Mouse (Mus musculus): ENCODE results near the gene AC109138.7. TPM values are rescaled to one million over a fixed set of nuclear protein-coding genes. Genes with fewer than 3 reads are reported as not detected.

AC109138.7 gene
- polyA plus RNA-seq, 1 experiment from 2014 or later: not detected

DNA sequence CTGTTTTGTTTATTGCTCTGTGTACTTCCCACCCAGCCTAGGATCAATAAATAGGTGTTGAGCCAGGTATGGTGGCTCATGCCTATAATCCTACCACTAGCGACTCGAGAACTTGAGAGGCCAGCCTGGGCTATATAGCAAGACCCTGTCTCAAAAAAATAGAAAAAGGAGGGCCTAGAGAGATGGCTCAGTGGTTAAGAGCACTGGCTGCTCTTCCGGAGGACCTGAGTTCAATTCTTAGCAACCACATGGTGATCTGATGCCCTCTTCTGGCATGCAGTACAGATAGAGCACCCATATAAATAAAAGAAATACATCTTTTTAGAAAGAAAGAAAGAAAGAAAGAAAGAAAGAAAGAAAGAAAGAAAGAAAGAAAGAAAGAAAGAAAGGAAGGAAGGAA is 11.0 kb upstream of the AC109138.7 start:
- H3K4me3 ChIP-seq (ENCODE audit: control insufficient read depth in 1 of 2, insufficient read depth in 1 of 2, low read depth in 1 of 2, low read length in 2 of 2): no peak overlapping the region
- 64% methylated on average over 3 of the region's 3 CpGs for WGBS
- H3K9ac ChIP-seq (ENCODE audit: low read length): no peak overlapping the region
- H3K4me2 ChIP-seq (ENCODE audit: low read length): no peak overlapping the region
- peaks cover 16% of the 10 kb centered on the region for H3K27me3 ChIP-seq (ENCODE audit: control insufficient read depth, insufficient read depth, low read length)
- peaks cover 24% of the 10 kb centered on the region for H3K36me3 ChIP-seq (ENCODE audit: control insufficient read depth, insufficient read depth, low read length)
- H3K27ac ChIP-seq (replicated peaks in 1 of 2; ENCODE audit: control insufficient read depth in 1 of 2, insufficient read depth in 1 of 2, low read depth in 2 of 2, low read length in 2 of 2): no peak overlapping the region
- H3K4me1 ChIP-seq (ENCODE audit: control insufficient read depth in 2 of 2, insufficient read depth in 2 of 2, low read length in 2 of 2): peaks cover 14 to 17% of the 10 kb centered on the region in 2 experiments
- no peak for ATAC-seq (ENCODE audit: insufficient number of reproducible peaks, insufficient read depth, low FRiP score, low read depth)
- H3K9me3 ChIP-seq (ENCODE audit: control insufficient read depth, low read length): no peaks in the 10 kb centered on the region

DNA sequence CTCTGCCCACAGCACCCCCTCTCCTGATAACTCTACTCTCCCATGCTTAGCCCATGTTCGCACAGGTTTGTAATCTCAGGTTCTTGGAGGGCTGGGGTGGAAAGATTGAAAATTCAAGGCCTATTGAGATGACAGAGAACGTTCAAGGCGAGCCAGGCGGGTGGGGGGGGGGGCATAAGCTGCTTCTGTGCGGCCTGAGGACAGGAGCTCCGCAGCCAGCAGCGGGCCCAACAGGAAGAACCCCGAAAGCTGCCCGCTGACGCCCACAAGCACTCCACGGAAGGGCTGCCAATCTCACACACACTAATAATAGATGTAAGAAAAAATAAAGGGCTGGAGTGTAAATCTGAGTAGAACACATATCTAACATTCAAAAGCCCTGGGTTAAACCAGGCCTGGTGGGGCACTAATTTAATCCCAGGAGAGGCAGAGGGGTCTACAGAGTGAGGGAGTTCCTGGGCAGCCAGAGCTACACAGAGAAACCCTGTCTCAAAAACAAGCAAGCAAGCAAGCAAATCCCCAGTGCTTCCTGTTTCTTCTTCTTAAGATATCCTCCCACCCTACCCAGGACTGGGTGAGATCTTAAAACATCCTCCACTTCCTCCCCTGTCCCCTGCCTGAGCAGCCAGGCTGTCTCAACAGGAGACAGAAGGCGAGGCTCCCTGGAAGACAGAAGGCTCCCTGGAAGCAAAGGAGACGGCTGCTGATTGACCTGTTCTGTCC is 10.4 kb upstream of the AC109138.7 start:
- Histone ChIP-seq H3K9me3 (ENCODE audit: control insufficient read depth, low read length) (no peaks in the 10 kb centered on the region), H3K27me3 (ENCODE audit: control insufficient read depth, insufficient read depth, low read length) (peaks cover 16% of the 10 kb centered on the region), H3K9ac (ENCODE audit: low read length) (no peak overlapping the region), H3K4me1 (ENCODE audit: control insufficient read depth in 2 of 2, insufficient read depth in 2 of 2, low read length in 2 of 2) (peaks cover 14 to 17% of the 10 kb centered on the region in 2 experiments), H3K27ac (replicated peaks in 1 of 2; ENCODE audit: control insufficient read depth in 1 of 2, insufficient read depth in 1 of 2, low read depth in 2 of 2, low read length in 2 of 2) (0 out of 4 replicates have a peak overlapping the region, but pooled peaks of 1 of the 2 experiments have one; percentile 38), H3K4me2 (ENCODE audit: low read length) (no peak overlapping the region), H3K4me3 (ENCODE audit: control insufficient read depth in 1 of 2, insufficient read depth in 1 of 2, low read depth in 1 of 2, low read length in 2 of 2) (no peak overlapping the region), H3K36me3 (ENCODE audit: control insufficient read depth, insufficient read depth, low read length) (peaks cover 18% of the 10 kb centered on the region)
- WGBS: 51% methylated on average over 13 of the region's 13 CpGs
- no peak for ATAC-seq (ENCODE audit: insufficient number of reproducible peaks, insufficient read depth, low FRiP score, low read depth)

DNA sequence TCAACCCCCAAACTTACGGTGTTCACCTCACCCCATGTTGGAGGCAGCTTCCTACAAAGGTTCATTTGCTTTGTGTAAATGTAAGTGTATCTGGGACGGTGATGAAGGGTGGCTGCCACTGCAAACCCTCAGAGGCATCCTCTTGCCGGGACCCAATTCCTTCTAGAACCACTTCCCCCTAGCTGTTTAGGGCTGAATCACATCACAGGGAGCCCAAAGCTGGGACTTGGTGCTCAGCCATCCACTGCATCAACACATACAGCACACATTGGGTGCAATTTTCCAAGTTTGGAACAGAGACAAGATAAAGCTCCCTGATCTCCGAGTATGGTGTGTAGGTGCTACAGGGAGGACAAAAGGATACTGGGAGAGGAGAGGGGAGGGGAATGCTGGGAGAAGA is 9.3 kb upstream of the AC109138.7 start:
- WGBS: 43% methylated on average over 4 of the region's 4 CpGs
- Histone ChIP-seq H3K4me1 (ENCODE audit: control insufficient read depth in 2 of 2, insufficient read depth in 2 of 2, low read length in 2 of 2) (peaks cover 14 to 17% of the 10 kb centered on the region in 2 experiments), H3K9ac (ENCODE audit: low read length) (no peak overlapping the region), H3K27me3 (ENCODE audit: control insufficient read depth, insufficient read depth, low read length) (peaks cover 16% of the 10 kb centered on the region), H3K36me3 (ENCODE audit: control insufficient read depth, insufficient read depth, low read length) (peaks cover 7% of the 10 kb centered on the region; the same call in 1 of the 2 replicates), H3K4me2 (ENCODE audit: low read length) (no peak overlapping the region), H3K4me3 (ENCODE audit: control insufficient read depth in 1 of 2, insufficient read depth in 1 of 2, low read depth in 1 of 2, low read length in 2 of 2) (no peak overlapping the region), H3K9me3 (ENCODE audit: control insufficient read depth, low read length) (no peaks in the 10 kb centered on the region), H3K27ac (replicated peaks in 1 of 2; ENCODE audit: control insufficient read depth in 1 of 2, insufficient read depth in 1 of 2, low read depth in 2 of 2, low read length in 2 of 2) (no peak overlapping the region)
- ATAC-seq (ENCODE audit: insufficient number of reproducible peaks, insufficient read depth, low FRiP score, low read depth): no peak

DNA sequence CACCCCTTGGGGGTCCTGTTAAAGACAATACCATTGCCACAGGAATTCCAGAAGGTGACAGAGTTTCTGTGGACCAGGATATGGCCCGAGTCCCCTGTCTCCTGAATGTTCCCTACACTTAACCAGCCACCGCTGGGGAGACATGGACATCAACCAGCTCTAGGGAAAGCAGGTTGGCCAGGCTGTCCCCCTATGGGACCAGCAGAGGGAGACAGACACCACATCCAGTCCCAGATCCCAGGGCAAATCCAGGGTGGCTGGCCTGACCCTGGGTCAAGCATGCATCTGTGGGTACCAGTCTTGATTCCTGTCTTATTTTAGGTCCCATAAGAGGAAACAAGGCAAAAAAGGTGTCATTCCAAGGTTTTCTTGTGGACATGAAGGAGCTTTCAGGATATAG is 7.2 kb upstream of the AC109138.7 start:
- peaks cover 28% of the 10 kb centered on the region for H3K27me3 ChIP-seq (ENCODE audit: control insufficient read depth, insufficient read depth, low read length)
- no peak overlapping the region for H3K9ac ChIP-seq (ENCODE audit: low read length)
- ATAC-seq (ENCODE audit: insufficient number of reproducible peaks, insufficient read depth, low FRiP score, low read depth): no peak
- H3K36me3 ChIP-seq (ENCODE audit: control insufficient read depth, insufficient read depth, low read length): no peaks in the 10 kb centered on the region
- H3K4me2 ChIP-seq (ENCODE audit: low read length): no peak overlapping the region
- no peaks in the 10 kb centered on the region for H3K9me3 ChIP-seq (ENCODE audit: control insufficient read depth, low read length)
- peaks cover 5% of the 10 kb centered on the region in 2 experiments; a peak in 3 of 4 replicates for H3K4me1 ChIP-seq (ENCODE audit: control insufficient read depth in 2 of 2, insufficient read depth in 2 of 2, low read length in 2 of 2)
- H3K27ac ChIP-seq (replicated peaks in 1 of 2; ENCODE audit: control insufficient read depth in 1 of 2, insufficient read depth in 1 of 2, low read depth in 2 of 2, low read length in 2 of 2): no peak overlapping the region
- no peak overlapping the region for H3K4me3 ChIP-seq (ENCODE audit: control insufficient read depth in 1 of 2, insufficient read depth in 1 of 2, low read depth in 1 of 2, low read length in 2 of 2)
- WGBS: 2% methylated on average over 2 of the region's 2 CpGs

DNA sequence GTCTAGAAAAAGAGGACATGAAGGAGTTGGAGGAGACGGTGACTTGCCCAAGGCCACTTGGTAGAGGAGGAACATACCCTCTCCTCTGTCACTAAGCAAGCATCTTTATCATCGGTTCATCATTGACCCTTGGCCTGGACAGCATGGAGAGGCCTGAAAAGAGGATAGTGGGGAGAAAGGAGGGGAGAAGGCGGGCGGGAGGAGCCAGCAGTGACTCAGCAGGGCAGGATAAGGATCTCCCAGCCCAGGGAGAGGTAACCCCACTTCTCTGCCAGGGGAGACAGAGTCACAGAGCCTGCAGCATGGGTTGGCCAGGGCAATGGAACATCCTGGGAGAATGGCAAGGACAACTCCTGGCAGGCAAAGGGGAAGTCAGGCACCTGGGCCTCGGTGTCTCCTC is 5.6 kb upstream of the AC109138.7 start:
- H3K36me3 ChIP-seq (ENCODE audit: control insufficient read depth, insufficient read depth, low read length): no peaks in the 10 kb centered on the region
- peaks cover 44% of the 10 kb centered on the region for H3K27me3 ChIP-seq (ENCODE audit: control insufficient read depth, insufficient read depth, low read length)
- no peak overlapping the region for H3K27ac ChIP-seq (replicated peaks in 1 of 2; ENCODE audit: control insufficient read depth in 1 of 2, insufficient read depth in 1 of 2, low read depth in 2 of 2, low read length in 2 of 2)
- no peaks in the 10 kb centered on the region for H3K9me3 ChIP-seq (ENCODE audit: control insufficient read depth, low read length)
- no peak overlapping the region for H3K9ac ChIP-seq (ENCODE audit: low read length)
- WGBS: 72% methylated on average over 5 of the region's 5 CpGs
- H3K4me3 ChIP-seq (ENCODE audit: control insufficient read depth in 1 of 2, insufficient read depth in 1 of 2, low read depth in 1 of 2, low read length in 2 of 2): no peak overlapping the region
- no peak overlapping the region for H3K4me2 ChIP-seq (ENCODE audit: low read length)
- peaks cover 8 to 13% of the 10 kb centered on the region in 2 experiments for H3K4me1 ChIP-seq (ENCODE audit: control insufficient read depth in 2 of 2, insufficient read depth in 2 of 2, low read length in 2 of 2)
- ATAC-seq (ENCODE audit: insufficient number of reproducible peaks, insufficient read depth, low FRiP score, low read depth): no peak

DNA sequence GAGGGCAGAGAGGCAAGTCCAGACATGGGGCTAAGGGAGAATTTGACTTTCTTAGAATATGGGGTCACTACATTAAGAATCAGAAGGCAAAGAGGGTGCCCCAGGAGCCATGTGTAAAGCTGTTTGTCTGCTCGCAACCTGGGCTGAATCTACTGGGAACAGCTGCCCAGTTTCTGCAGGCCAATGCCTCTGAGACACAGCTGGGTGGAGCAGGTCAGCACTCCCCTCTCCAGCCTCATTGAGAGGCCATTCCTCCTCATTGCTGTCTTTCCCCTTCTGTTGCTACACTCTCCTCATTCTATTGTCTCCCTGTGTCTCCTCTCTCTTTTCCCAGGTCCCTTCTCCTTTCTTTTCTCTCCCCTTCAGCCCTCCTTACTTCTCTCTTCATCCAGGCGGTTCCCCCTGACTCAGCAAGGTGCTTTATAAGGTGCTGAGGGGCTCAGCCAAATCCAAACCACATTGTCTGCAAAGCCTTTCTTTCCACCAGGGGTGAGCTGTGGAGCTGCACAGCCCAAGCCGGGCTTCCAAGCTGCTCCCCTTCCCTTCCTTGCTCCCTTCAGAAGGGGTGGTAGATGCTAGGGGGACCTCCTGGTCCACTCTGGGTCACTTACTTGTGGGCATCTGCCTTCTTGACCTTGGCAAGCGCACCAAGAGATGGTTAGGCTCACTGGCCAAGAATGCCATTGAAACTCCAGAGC is 2.1 kb upstream of the AC109138.7 start:
- H3K4me3 ChIP-seq (ENCODE audit: control insufficient read depth in 1 of 2, insufficient read depth in 1 of 2, low read depth in 1 of 2, low read length in 2 of 2): no peak overlapping the region
- H3K4me1 ChIP-seq (ENCODE audit: control insufficient read depth in 2 of 2, insufficient read depth in 2 of 2, low read length in 2 of 2): peaks cover 14 to 34% of the 10 kb centered on the region in 2 experiments
- ATAC-seq (ENCODE audit: insufficient number of reproducible peaks, insufficient read depth, low FRiP score, low read depth): no peak
- WGBS: 27% methylated on average over 4 of the region's 4 CpGs
- no peak overlapping the region for H3K4me2 ChIP-seq (ENCODE audit: low read length)
- H3K27ac ChIP-seq (replicated peaks in 1 of 2; ENCODE audit: control insufficient read depth in 1 of 2, insufficient read depth in 1 of 2, low read depth in 2 of 2, low read length in 2 of 2): no peak overlapping the region
- peaks cover 56% of the 10 kb centered on the region for H3K27me3 ChIP-seq (ENCODE audit: control insufficient read depth, insufficient read depth, low read length)
- H3K9me3 ChIP-seq (ENCODE audit: control insufficient read depth, low read length): no peaks in the 10 kb centered on the region
- H3K9ac ChIP-seq (ENCODE audit: low read length): no peak overlapping the region
- no peaks in the 10 kb centered on the region for H3K36me3 ChIP-seq (ENCODE audit: control insufficient read depth, insufficient read depth, low read length)

DNA sequence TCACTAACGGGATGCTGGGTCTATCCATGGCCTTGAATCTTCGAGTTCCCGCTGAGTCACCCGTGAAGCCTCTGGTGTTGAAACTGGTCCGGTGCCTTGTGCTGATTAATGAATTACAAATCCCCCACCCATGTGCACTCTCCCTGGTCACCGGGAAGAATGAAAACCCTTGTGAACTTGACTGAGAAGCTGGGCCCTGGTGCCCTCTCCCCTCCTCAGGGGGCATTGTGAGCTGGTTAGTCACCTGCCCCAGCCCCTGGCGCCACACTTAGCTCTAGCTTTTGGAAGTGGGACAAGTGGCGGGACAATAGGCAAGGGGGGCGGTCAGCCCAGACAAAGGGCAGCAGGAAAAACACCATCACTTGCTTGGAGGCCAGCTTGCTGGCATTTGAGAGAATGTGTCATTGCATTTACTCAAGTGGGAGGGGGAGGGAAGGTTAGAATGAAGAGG is 608 bp upstream of the AC109138.7 start:
- no peak overlapping the region; the same call in 1 of the 2 replicates for H3K9ac ChIP-seq (ENCODE audit: low read length)
- H3K4me2 ChIP-seq (ENCODE audit: low read length): peak overlapping the region; percentile 100
- H3K4me3 ChIP-seq (ENCODE audit: control insufficient read depth in 1 of 2, insufficient read depth in 1 of 2, low read depth in 1 of 2, low read length in 2 of 2): peak overlapping the region in 1 of 2 experiments; percentile 67; a peak in 1 of 4 replicates
- H3K4me1 ChIP-seq (ENCODE audit: control insufficient read depth in 2 of 2, insufficient read depth in 2 of 2, low read length in 2 of 2): peaks cover 15 to 34% of the 10 kb centered on the region in 2 experiments
- H3K27ac ChIP-seq (replicated peaks in 1 of 2; ENCODE audit: control insufficient read depth in 1 of 2, insufficient read depth in 1 of 2, low read depth in 2 of 2, low read length in 2 of 2): no peak overlapping the region
- H3K27me3 ChIP-seq (ENCODE audit: control insufficient read depth, insufficient read depth, low read length): peaks cover 63% of the 10 kb centered on the region
- ATAC-seq (ENCODE audit: insufficient number of reproducible peaks, insufficient read depth, low FRiP score, low read depth): no peak
- 4% methylated on average over 9 of the region's 9 CpGs for WGBS
- no peaks in the 10 kb centered on the region for H3K9me3 ChIP-seq (ENCODE audit: control insufficient read depth, low read length)
- no peaks in the 10 kb centered on the region for H3K36me3 ChIP-seq (ENCODE audit: control insufficient read depth, insufficient read depth, low read length)
